Mouse (Mus musculus): ENCODE measurements around the gene Dyrk1a.

DNA sequence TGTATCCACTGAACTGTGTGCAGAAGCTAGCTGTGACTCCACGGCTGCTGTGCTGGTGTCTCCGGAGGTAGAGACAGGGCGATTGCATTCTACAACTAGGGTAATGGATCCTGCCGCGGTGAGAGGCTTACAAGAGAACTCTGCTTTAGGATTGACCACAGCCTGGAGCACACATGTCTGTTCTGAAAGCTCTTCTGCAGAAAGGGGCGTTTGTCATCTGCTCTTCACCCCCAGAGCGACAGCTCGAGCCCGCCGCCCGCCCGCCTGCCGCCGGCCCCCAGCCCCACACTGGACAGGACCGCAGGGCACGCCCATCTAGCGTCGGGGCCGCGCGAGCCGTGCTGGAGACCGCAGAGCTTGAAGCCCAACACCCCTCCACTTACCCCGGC is 43.9 kb upstream of the Dyrk1a start:
- TF ChIP-seq POLR2A (IDR thresholded peaks at IDR 0.05; ENCODE audit: insufficient read depth, low read length) (no peak), CTCF (IDR thresholded peaks at IDR 0.05; ENCODE audit: low read depth, low read length) (no peak)

Data from ES-Bruce4 (cell line).